Mouse (Mus musculus) spleen, adult 2 months (tissue): Measurements from ENCODE around the gene Ldb1.

Experiments
- CTCF ChIP-seq: fragments of 200-500 bp; IDR thresholded peaks from 2 replicates; pipeline ENCODE4 v1.5.1; 2011; ENCODE audit warnings: mild to moderate bottlenecking, inconsistent platforms; ENCODE audit not compliant: insufficient read depth, insufficient read length, insufficient replicate concordance; ENCODE audit errors: extremely low read depth
- POLR2A ChIP-seq: fragments of 200-500 bp; IDR thresholded peaks from 2 replicates; pipeline ENCODE4 v1.6.1; 2011; ENCODE audit warnings: low read depth, low read length, inconsistent platforms

GRCm38 (mm10) chr19:46005680-46006079, 39.3 kb downstream of the Ldb1 start:
- no peak for TF ChIP-seq CTCF
- TF ChIP-seq POLR2A: no peak
